Mouse (Mus musculus) neural tube, embryonic 15.5 days (tissue): ENCODE measurements around the gene Ppp1r13b. TPM values are rescaled to one million over a fixed set of nuclear protein-coding genes. Genes with fewer than 3 reads are reported as not detected.
A peak's percentile ranks its signal among the peaks of the same experiment; 100 is the strongest.
"Not testable (repeated sequence)": the region's sequence is repeated elsewhere in the genome, so short reads cannot be mapped to it uniquely, and the experiment has no call there.

Experiments used
- ATAC-seq: fragments of 200-750 bp; cut with Nextera tagmentation; 2 replicates; pipeline ENCODE4 v1.8.0; 2017; ENCODE audit warnings: mild to moderate bottlenecking, moderate TSS enrichment, moderate library complexity; ENCODE audit not compliant: low FRiP score
- H3K27ac ChIP-seq: fragments of 300-500 bp; sonication (generic); replicated peaks from 2 replicates; pipeline ENCODE4 v1.5.1; 2015; ENCODE audit warnings: mild to moderate bottlenecking, inconsistent platforms
- H3K27me3 ChIP-seq: fragments of 300-500 bp; sonication (generic); replicated peaks from 2 replicates; pipeline ENCODE4 v1.6.1; 2015; ENCODE audit warnings: inconsistent platforms
- H3K36me3 ChIP-seq: fragments of 300-500 bp; sonication (generic); 2 replicates; pipeline ENCODE4 v1.6.1; 2015; ENCODE audit warnings: inconsistent platforms
- H3K4me1 ChIP-seq: fragments of 300-500 bp; sonication (generic); 2 replicates; pipeline ENCODE4 v1.6.1; 2015; ENCODE audit warnings: inconsistent platforms
- H3K4me2 ChIP-seq: fragments of 300-500 bp; sonication (generic); 2 replicates; pipeline ENCODE4 v1.6.1; 2015; ENCODE audit warnings: inconsistent platforms, mild to moderate bottlenecking, moderate library complexity
- H3K4me3 ChIP-seq: fragments of 300-500 bp; sonication (generic); replicated peaks from 2 replicates; pipeline ENCODE4 v1.5.1; 2015; ENCODE audit warnings: mild to moderate bottlenecking, inconsistent platforms
- H3K9ac ChIP-seq: fragments of 300-500 bp; sonication (generic); replicated peaks from 2 replicates; pipeline ENCODE4 v1.6.1; 2015; ENCODE audit warnings: mild to moderate bottlenecking, inconsistent platforms
- H3K9me3 ChIP-seq: fragments of 300-500 bp; sonication (generic); replicated peaks from 2 replicates; pipeline ENCODE4 v1.6.1; 2016; ENCODE audit warnings: inconsistent platforms
- WGBS: fragments of 180-500 bp; shearing (Covaris S2); methylation state at CpG from one replicate; pipeline ENCODE4 v1.1.7; 2015; ENCODE audit warnings: mixed read lengths; 5-methylcytosine and 5-hydroxymethylcytosine counted together
- polyA plus RNA-seq: library from polyadenylated mRNA; unstranded; fragments of >200 nt; fragmentation: Nextera tagmentation; extraction: Ambion mirVana; gene quantifications from 2 replicates; pipeline ENCODE4 v1.2.1, GENCODE M21; 2015

The Ppp1r13b gene
- 32.1 and 33.5 TPM in 2 replicates for polyA plus RNA-seq

- Histone ChIP-seq H3K4me1 (peaks cover 14% of the 10 kb centered on the region), H3K4me3 (peak within 1 kb of the TSS; percentile 72), H3K27ac (peak within 1 kb of the TSS; percentile 97), H3K27me3 (peaks cover 11% of the 10 kb centered on the region), H3K36me3 (no peaks in the 10 kb centered on the region), H3K9me3 (no peaks in the 10 kb centered on the region), H3K9ac (peak within 1 kb of the TSS; percentile 86), H3K4me2 (peak within 1 kb of the TSS; percentile 70)
- WGBS, result under 1% methylated on average over 64 of the region's 80 CpGs
- ATAC-seq, result peak; percentile 97
Measured at GRCm38 (mm10) chr12:111907970-111908681, at the start of gene Ppp1r13b. TSS of gene Ppp1r13b (minus strand) at chr12:111908110.

GRCm38 (mm10) chr12:111956173-111956572 lies 48.3 kb upstream of the Ppp1r13b start:
- no peaks in the 10 kb centered on the region for H3K27me3 ChIP-seq

GRCm38 (mm10) chr12:111951701-111952100 lies 43.8 kb upstream of the Ppp1r13b start:
- no peaks in the 10 kb centered on the region for H3K4me1 ChIP-seq
- no peaks in the 10 kb centered on the region for H3K36me3 ChIP-seq
- 44% methylated on average over 5 of the region's 5 CpGs for WGBS
- H3K9ac ChIP-seq, result no peak overlapping the region
- H3K4me3 ChIP-seq, result no peak overlapping the region
- no peak overlapping the region for H3K27ac ChIP-seq
- H3K4me2 ChIP-seq, result no peak overlapping the region
- ATAC-seq, result no peak
- H3K9me3 ChIP-seq, result no peaks in the 10 kb centered on the region
- H3K27me3 ChIP-seq, result no peaks in the 10 kb centered on the region

More at GRCm38 (mm10) chr12:111956173-111956572, 48.3 kb upstream of the Ppp1r13b start:
- Histone ChIP-seq H3K4me2 (no peak overlapping the region), H3K4me1 (no peaks in the 10 kb centered on the region; the same call in 1 of the 2 replicates), H3K9me3 (no peaks in the 10 kb centered on the region), H3K36me3 (peaks cover 21% of the 10 kb centered on the region), H3K27ac (no peak overlapping the region), H3K9ac (no peak overlapping the region), H3K4me3 (no peak overlapping the region)
- ATAC-seq, result no peak
- 87% methylated on average over 5 of the region's 5 CpGs for WGBS

GRCm38 (mm10) chr12:111950486-111950885 lies 42.6 kb upstream of the Ppp1r13b start:
- no peaks in the 10 kb centered on the region for H3K36me3 ChIP-seq
- H3K4me3 ChIP-seq, result no peak overlapping the region
- 83% methylated on average over 5 of the region's 5 CpGs for WGBS
- no peak overlapping the region for H3K27ac ChIP-seq
- H3K9me3 ChIP-seq, result no peaks in the 10 kb centered on the region
- no peaks in the 10 kb centered on the region for H3K4me1 ChIP-seq
- no peaks in the 10 kb centered on the region for H3K27me3 ChIP-seq
- ATAC-seq, result no peak
- no peak overlapping the region for H3K4me2 ChIP-seq
- no peak overlapping the region for H3K9ac ChIP-seq

GRCm38 (mm10) chr12:111946716-111947115 lies 38.8 kb upstream of the Ppp1r13b start:
- 59% methylated on average over 2 of the region's 2 CpGs for WGBS
- Histone ChIP-seq H3K36me3 (no peaks in the 10 kb centered on the region), H3K27ac (no peak overlapping the region), H3K4me1 (no peaks in the 10 kb centered on the region), H3K4me2 (no peak overlapping the region), H3K4me3 (no peak overlapping the region), H3K9me3 (no peaks in the 10 kb centered on the region), H3K27me3 (no peaks in the 10 kb centered on the region), H3K9ac (no peak overlapping the region)
- ATAC-seq, result no peak

GRCm38 (mm10) chr12:111945765-111946655 lies 38.1 kb upstream of the Ppp1r13b start:
- not testable (repeated sequence) for H3K4me2 ChIP-seq, H3K27me3 ChIP-seq, H3K4me1 ChIP-seq, H3K27ac ChIP-seq, H3K9ac ChIP-seq, ATAC-seq, H3K9me3 ChIP-seq, H3K36me3 ChIP-seq, H3K4me3 ChIP-seq
- WGBS, result 69% methylated on average over 11 of the region's 15 CpGs

- Histone ChIP-seq H3K4me1 (no peaks in the 10 kb centered on the region), H3K9ac (no peak overlapping the region), H3K9me3 (no peaks in the 10 kb centered on the region), H3K36me3 (no peaks in the 10 kb centered on the region), H3K27me3 (no peaks in the 10 kb centered on the region), H3K4me2 (no peak overlapping the region), H3K27ac (0 out of 2 replicates have a peak overlapping the region, but pooled peaks have one; percentile 45), H3K4me3 (no peak overlapping the region)
- WGBS, result 67% methylated on average over 8 of the region's 8 CpGs
- ATAC-seq, result no peak
Measured at GRCm38 (mm10) chr12:111945115-111945514, 37.2 kb upstream of the Ppp1r13b start.

GRCm38 (mm10) chr12:111944065-111944987 lies 36.4 kb upstream of the Ppp1r13b start:
- WGBS, result 76% methylated on average over 17 of the region's 20 CpGs
- not testable (repeated sequence) for H3K4me2 ChIP-seq, H3K27me3 ChIP-seq, H3K36me3 ChIP-seq, H3K9me3 ChIP-seq, H3K4me1 ChIP-seq, H3K9ac ChIP-seq, ATAC-seq, H3K4me3 ChIP-seq
- 0 out of 2 replicates have a peak overlapping the region, but pooled peaks have one; percentile 28 for H3K27ac ChIP-seq

GRCm38 (mm10) chr12:111943421-111944064 lies 35.6 kb upstream of the Ppp1r13b start:
- Histone ChIP-seq H3K4me3 (no peak overlapping the region), H3K27me3 (no peaks in the 10 kb centered on the region), H3K4me2 (no peak overlapping the region), H3K36me3 (no peaks in the 10 kb centered on the region), H3K27ac (no peak overlapping the region), H3K9me3 (no peaks in the 10 kb centered on the region), H3K4me1 (no peaks in the 10 kb centered on the region), H3K9ac (no peak overlapping the region)
- no peak for ATAC-seq
- 69% methylated on average over 10 of the region's 10 CpGs for WGBS

GRCm38 (mm10) chr12:111938623-111939177 lies 30.8 kb upstream of the Ppp1r13b start:
- Histone ChIP-seq H3K4me2 (no peak overlapping the region), H3K27me3 (no peaks in the 10 kb centered on the region), H3K4me1 (peaks cover 13% of the 10 kb centered on the region), H3K9ac (no peak overlapping the region), H3K36me3 (no peaks in the 10 kb centered on the region), H3K4me3 (no peak overlapping the region), H3K27ac (no peak overlapping the region), H3K9me3 (no peaks in the 10 kb centered on the region)
- 67% methylated on average over 1 of the region's 1 CpGs for WGBS
- no peak for ATAC-seq
